8 mouse cellular contexts compared by ENCODE assay signal in the genomic region with DNA sequence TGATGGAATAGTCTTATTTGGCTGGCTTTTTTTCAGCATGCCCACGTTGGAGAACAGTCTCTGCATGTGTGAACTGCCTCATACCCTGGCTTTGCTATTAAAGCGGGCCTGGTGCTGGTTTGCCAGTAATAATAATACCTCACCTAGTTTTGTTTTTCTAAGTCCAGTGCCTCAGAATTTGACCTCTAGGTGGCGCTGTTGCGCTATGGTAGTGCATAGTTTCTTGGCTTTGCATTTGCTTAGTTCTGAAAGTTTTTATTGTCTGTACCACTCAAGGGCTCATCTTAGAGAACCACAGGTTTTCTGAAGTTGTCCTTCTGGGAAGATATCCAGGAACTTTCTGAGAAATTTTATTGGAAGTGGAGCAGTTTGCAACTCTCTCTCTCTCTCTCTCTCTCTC. TPM values are rescaled to one million over a fixed set of nuclear protein-coding genes. Genes with fewer than 3 reads are reported as not detected.
DNase-seq lines count a peak whose midpoint lies in the region; ATAC-seq and TF ChIP-seq lines count a peak whose summit lies in the region.

No protein-coding gene starts in this region.

- peak; percentile 82 for DNase-seq in neural tube, embryonic 10.5 days (ENCODE audit: extremely low spot score, low spot score)
- peak; percentile 91 for DNase-seq in brain, embryonic 14.5 days (ENCODE audit: low read depth)
- DNase-seq in forebrain, embryonic 14.5 days (ENCODE audit: low spot score) = peak; percentile 88
- DNase-seq in kidney, postnatal 14 days = peak; percentile 76
- peak; percentile 49 to 55 for DNase-seq in lung, adult 18-20 months
- DNase-seq in right cerebral cortex, postnatal 36 days (ENCODE audit: low spot score in 2 of 2) = peak; percentile 43 to 53
- peak; percentile 62 to 83 for DNase-seq in urinary bladder, postnatal 4 days (ENCODE audit: low spot score in 2 of 2)

- 6% methylated on average over 4 of the region's 4 CpGs for WGBS in neural tube, embryonic 15.5 days
- WGBS in forebrain, embryonic 14.5 days = 4% methylated on average over 4 of the region's 4 CpGs

- H3K9me3 ChIP-seq in neural tube, embryonic 15.5 days (replicated peaks) = no peaks in the 10 kb centered on the region
- H3K9me3 ChIP-seq in forebrain, embryonic 14.5 days (replicated peaks; ENCODE audit: control insufficient read depth, low read length) = no peaks in the 10 kb centered on the region

- H3K27ac ChIP-seq in neural tube, embryonic 15.5 days (replicated peaks) = no peak overlapping the region
- no peak overlapping the region for H3K27ac ChIP-seq in forebrain, embryonic 14.5 days (ENCODE audit: low read depth, low read length)

- H3K4me2 ChIP-seq in neural tube, embryonic 15.5 days = no peak overlapping the region
- H3K4me2 ChIP-seq in forebrain, embryonic 14.5 days (ENCODE audit: low read length) = no peak overlapping the region

- H3K27me3 ChIP-seq in neural tube, embryonic 15.5 days (replicated peaks) = 0 out of 2 replicates have a peak, but pooled peaks cover 6% of the 10 kb centered on the region
- no peaks in the 10 kb centered on the region for H3K27me3 ChIP-seq in forebrain, embryonic 14.5 days (replicated peaks; ENCODE audit: control insufficient read depth, insufficient read depth, low read length)

- peaks cover 24% of the 10 kb centered on the region for H3K36me3 ChIP-seq in neural tube, embryonic 15.5 days
- H3K36me3 ChIP-seq in forebrain, embryonic 14.5 days (ENCODE audit: control insufficient read depth, insufficient read depth, low read length) = peaks cover 24% of the 10 kb centered on the region

- TF ChIP-seq POLR2A in brain, embryonic 14.5 days (IDR thresholded peaks at IDR 0.05; ENCODE audit: borderline replicate concordance, extremely low read depth, insufficient read depth, insufficient read length, poor library complexity, severe bottlenecking) = no peak

- H3K9ac ChIP-seq in neural tube, embryonic 15.5 days (replicated peaks) = no peak overlapping the region
- H3K9ac ChIP-seq in forebrain, embryonic 14.5 days (ENCODE audit: low read length) = no peak overlapping the region

- no peaks in the 10 kb centered on the region for H3K4me1 ChIP-seq in neural tube, embryonic 15.5 days
- H3K4me1 ChIP-seq in forebrain, embryonic 14.5 days (ENCODE audit: control insufficient read depth, insufficient read depth, low read length) = no peaks in the 10 kb centered on the region

- H3K4me3 ChIP-seq in neural tube, embryonic 15.5 days (replicated peaks) = no peak overlapping the region
- H3K4me3 ChIP-seq in forebrain, embryonic 14.5 days (ENCODE audit: low read depth, low read length) = no peak overlapping the region

- ATAC-seq in neural tube, embryonic 15.5 days (ENCODE audit: low FRiP score) = no peak
- ATAC-seq in forebrain, embryonic 14.5 days = no peak

- peak; percentile 77; the same call in 1 of the 2 replicates for TF ChIP-seq CTCF in brain, embryonic 14.5 days (IDR thresholded peaks at IDR 0.05; ENCODE audit: borderline replicate concordance, extremely low read depth, insufficient read depth, insufficient read length)

RNA-seq across cellular contexts. Expression of gene 4930535I16Rik, which starts 22.0 kb away (rescaled TPM):
- polyA plus RNA-seq in neural tube, embryonic 15.5 days (2015; fragmentation: Nextera tagmentation; extraction: Ambion mirVana) = not detected in 2 replicates
- polyA plus RNA-seq in brain, embryonic 14.5 days (2012; rRNA removed) = not detected in 2 replicates
- polyA plus RNA-seq in forebrain, embryonic 14.5 days (2014; fragmentation: Nextera tagmentation; extraction: Ambion mirVana) = not detected in 2 replicates

RNA-seq across cellular contexts. Expression of gene Rragc, which starts 22.6 kb away (rescaled TPM):
- polyA plus RNA-seq in neural tube, embryonic 15.5 days (2015; fragmentation: Nextera tagmentation; extraction: Ambion mirVana) = 44.4 and 45.4 TPM in 2 replicates
- polyA plus RNA-seq in brain, embryonic 14.5 days (2012; rRNA removed) = 57.8 and 60.0 TPM in 2 replicates
- 42.5 and 47.9 TPM in 2 replicates for polyA plus RNA-seq in forebrain, embryonic 14.5 days (2014; fragmentation: Nextera tagmentation; extraction: Ambion mirVana)

RNA-seq across cellular contexts. Expression of gene Mycbp, which starts 35.2 kb away (rescaled TPM):
- polyA plus RNA-seq in neural tube, embryonic 15.5 days (2015; fragmentation: Nextera tagmentation; extraction: Ambion mirVana) = 37.6 and 45.2 TPM in 2 replicates
- polyA plus RNA-seq in brain, embryonic 14.5 days (2012; rRNA removed) = 11.1 and 11.7 TPM in 2 replicates
- 33.6 and 42.8 TPM in 2 replicates for polyA plus RNA-seq in forebrain, embryonic 14.5 days (2014; fragmentation: Nextera tagmentation; extraction: Ambion mirVana)
